Mouse (Mus musculus): ENCODE results near the gene Uvrag. TPM values are rescaled to one million over a fixed set of nuclear protein-coding genes. Genes with fewer than 3 reads are reported as not detected.

Uvrag gene
- 15.6 and 16.8 TPM in 2 replicates for polyA plus RNA-seq (2012; rRNA removed)

DNA sequence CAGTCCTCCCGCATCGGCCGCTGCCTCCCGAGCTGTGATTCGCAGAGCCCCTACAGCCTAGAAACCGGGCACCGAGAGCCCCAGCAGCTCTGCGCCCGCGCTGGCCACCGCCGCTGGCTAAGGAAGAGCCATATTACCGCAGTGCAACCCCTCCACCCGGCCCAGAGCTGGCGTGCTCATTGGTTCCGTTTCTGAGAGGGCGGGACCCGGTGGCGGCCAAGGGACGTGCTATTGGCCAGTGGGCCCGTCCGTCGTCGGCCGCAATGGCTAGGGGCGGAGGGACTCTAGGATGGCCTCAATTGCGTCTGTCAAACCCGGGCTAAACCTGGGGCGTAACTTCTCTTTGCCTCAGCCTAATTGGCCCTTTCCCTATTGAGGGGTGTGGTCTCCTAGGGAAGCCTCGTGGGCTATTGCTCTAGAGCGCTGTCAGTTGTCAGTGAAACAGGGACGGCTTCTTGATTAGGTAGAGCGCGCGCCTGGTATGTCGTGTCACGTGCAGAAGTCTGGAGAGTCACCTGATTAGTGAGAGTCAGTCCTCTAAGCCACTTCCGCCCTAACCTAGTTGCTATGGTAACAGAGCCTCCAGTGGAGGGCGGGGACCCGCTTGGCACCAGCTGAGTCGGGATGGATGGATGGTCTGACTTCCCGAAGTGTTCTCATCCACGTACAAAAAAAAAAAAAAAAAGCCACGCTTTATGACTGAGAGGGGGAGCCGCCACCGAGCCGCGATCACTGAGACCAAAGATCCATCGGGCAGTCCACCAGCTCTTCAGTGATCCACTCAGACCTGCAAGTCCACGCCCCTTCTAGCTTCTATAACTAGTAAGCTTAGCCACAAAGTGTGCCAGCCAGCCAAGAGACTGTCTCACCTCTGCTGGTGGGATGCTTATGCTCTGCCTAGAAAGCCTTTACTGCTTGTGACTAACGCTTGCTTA is at the start of gene Uvrag:
Gene Uvrag (minus strand): TSS at position 158 of the 935 bp plus-strand sequence.
- DNase-seq (ENCODE audit: extremely low spot score in 1 of 2, low spot score in 1 of 2) = peak; percentile 99

GRCm38 (mm10) chr7:99189885-99190284 is 48.9 kb upstream of the Uvrag start:
- no peak for DNase-seq (ENCODE audit: extremely low spot score in 1 of 2, low spot score in 1 of 2)

- DNase-seq (ENCODE audit: extremely low spot score in 1 of 2, low spot score in 1 of 2) = no peak
Observed at GRCm38 (mm10) chr7:99188630-99189029, 47.7 kb upstream of the Uvrag start.

- DNase-seq (ENCODE audit: extremely low spot score in 1 of 2, low spot score in 1 of 2) = no peak
Observed at GRCm38 (mm10) chr7:99187451-99187850, 46.5 kb upstream of the Uvrag start.

GRCm38 (mm10) chr7:99185405-99185804 is 44.5 kb upstream of the Uvrag start:
- DNase-seq (ENCODE audit: extremely low spot score in 1 of 2, low spot score in 1 of 2) = no peak

DNA sequence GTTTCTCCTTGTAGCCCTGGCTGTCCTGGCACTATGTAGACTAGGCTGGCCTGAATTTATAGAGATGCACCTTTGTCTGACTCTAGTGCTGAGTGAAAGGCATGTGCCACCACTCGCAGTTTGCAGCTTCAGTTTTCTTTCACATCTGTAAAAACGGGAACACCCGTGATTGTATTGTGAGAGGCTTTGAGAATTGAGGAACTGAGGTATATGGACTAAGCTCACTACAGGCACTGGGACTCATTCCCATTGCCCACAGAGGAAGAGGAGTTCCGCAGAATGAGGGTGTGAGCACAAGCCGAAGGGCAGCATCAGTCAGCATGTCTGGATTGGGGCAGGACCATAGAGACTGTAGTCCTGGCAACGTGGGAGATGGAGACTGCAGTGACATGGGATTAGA is 42.8 kb upstream of the Uvrag start:
- no peak for DNase-seq (ENCODE audit: extremely low spot score in 1 of 2, low spot score in 1 of 2)

DNA sequence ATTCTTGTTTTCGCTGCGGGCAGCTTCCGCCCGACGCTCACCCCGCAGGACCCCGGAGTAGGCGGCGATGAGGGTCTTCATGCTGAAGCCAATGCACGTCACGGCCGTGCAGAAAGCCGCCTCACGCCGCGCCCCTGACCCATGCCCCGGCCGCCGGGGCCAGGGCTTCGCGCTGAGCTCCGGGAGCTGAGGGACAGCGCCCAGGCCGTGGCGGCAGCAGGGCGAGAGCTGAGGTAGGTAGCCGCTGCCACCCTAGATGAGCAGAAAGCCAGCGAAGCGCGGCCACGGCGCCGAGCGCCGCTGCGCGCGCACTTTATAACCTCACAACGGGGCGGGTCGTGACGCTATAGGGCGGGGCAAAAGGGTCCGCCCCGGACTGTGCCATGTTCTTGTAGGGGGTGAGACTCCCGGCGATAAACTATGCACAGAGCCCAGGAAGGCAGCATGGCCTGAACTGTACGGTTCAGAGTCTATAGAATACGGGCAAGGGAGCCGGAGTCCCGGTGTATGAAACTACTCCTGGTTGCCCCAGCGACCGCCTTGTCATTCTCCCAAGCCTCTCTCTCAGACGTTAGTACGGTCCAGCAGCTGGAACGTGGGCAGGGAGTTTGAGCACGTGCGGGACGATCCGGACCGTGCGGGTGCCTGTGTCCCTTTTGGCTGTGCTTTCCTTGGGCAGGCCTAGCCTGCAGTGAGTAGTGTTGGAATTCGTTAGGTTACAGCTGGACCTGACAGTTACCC is 41.7 kb upstream of the Uvrag start, which contains the start of gene Dgat2:
Gene Dgat2 (minus strand): TSS at position 288 of the 741 bp plus-strand sequence.
- DNase-seq (ENCODE audit: extremely low spot score in 1 of 2, low spot score in 1 of 2) = peak; percentile 74 to 93

- peak in 1 of 2 experiments; percentile 59 for DNase-seq (ENCODE audit: extremely low spot score in 1 of 2, low spot score in 1 of 2)
Observed at GRCm38 (mm10) chr7:99181619-99182431, 40.9 kb upstream of the Uvrag start.

GRCm38 (mm10) chr7:99180162-99180561 is 39.2 kb upstream of the Uvrag start:
- DNase-seq (ENCODE audit: extremely low spot score in 1 of 2, low spot score in 1 of 2) = no peak

GRCm38 (mm10) chr7:99179271-99179670 is 38.3 kb upstream of the Uvrag start:
- no peak for DNase-seq (ENCODE audit: extremely low spot score in 1 of 2, low spot score in 1 of 2)

GRCm38 (mm10) chr7:99177386-99177785 is 36.4 kb upstream of the Uvrag start:
- peak in 1 of 2 experiments; percentile 56 for DNase-seq (ENCODE audit: extremely low spot score in 1 of 2, low spot score in 1 of 2)

GRCm38 (mm10) chr7:99175666-99176065 is 34.7 kb upstream of the Uvrag start:
- DNase-seq (ENCODE audit: extremely low spot score in 1 of 2, low spot score in 1 of 2) = no peak

DNA sequence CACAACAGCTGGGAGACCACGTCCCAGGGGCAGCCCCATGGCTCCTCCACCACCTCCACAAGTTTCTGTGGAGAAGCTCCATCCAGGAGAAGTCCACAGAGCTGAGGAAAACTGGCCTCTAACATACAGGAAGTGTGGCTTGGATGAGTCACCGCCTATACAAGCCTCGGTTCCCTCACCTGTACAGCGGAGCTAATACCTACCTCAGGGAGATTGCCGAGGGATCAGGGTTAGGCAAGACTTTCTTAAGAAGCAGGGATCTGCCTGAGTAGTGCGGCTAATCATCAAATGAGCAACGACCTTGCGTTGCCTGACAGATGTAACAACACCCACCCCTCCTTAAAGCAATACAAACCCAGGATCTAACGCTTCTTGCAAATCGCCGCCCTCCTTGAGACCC is 34.2 kb upstream of the Uvrag start:
- no peak for DNase-seq (ENCODE audit: extremely low spot score in 1 of 2, low spot score in 1 of 2)

DNA sequence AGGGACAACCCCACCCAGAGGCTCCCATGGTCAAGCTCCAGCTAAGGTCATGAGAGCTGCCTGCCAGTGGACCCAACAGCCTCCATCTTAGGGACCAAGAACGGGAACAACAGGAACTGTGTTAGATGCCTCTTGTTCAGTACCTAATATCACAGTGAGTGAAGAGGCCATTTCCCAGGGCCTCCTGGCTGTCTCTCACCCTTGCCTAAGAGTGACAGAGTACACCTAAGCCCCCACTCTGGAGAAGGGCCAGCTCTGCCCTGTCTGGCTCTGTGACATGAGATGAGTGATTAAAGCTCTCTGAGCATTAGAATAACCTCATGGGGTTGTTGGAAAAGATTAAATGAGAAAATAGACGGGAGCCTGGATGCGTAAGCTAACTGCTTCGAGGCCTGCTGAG is 33.1 kb upstream of the Uvrag start:
- DNase-seq (ENCODE audit: extremely low spot score in 1 of 2, low spot score in 1 of 2) = no peak

DNA sequence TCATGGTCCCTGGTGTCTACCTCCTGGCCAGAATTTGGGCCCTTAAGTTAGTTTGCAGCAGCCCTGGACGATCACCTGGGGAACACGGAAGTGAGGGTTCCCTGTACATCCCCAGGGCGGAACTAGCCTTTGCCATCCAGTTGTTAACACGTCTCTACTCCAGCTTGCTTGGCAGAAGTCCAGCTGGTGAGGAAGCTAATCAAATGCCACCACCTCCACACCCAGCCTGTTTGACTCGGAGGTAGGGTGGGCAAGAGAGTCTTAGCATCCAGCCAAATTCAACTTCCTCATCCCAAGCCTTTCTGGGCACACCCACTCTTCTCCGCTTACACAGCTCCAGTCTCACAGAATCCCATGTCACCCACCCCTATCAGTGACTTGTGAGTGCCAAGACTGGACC is 32.0 kb upstream of the Uvrag start:
- DNase-seq (ENCODE audit: extremely low spot score in 1 of 2, low spot score in 1 of 2) = no peak

DNA sequence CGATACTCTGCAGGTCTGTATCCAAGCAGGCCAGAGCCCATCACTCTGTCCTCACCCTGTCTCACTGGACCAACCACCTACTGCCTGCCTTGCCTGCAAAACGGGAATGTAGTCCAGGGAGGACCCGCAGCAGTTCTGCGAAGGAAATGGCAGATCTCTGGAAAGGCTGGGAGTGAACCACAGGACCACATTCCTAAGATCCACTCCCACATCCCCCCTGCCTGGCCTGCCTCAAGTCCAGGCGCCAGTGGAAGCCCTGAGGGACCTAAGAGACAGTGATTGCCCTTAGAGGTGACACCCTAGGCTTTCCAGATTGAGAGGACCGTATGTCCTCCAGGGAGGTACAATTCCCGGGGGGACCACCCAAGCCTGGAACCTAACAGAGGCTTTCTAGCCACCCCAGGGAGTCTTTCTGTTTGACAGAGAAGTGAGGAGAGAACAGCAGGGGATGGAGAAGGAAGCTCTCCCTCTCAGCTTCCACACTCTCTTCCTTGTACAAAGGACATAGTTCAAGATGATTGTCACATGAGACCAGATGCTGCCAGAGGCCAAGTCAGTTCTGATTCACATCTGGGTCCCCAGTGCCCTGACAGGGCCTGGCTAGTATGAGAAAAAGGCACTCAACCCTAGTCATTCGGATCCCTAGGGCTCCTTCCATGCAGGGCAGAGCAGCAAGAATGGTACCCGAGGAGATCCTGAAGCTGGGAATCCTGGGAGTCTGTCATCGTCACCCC is 31.0 kb upstream of the Uvrag start:
- DNase-seq (ENCODE audit: extremely low spot score in 1 of 2, low spot score in 1 of 2) = no peak

DNA sequence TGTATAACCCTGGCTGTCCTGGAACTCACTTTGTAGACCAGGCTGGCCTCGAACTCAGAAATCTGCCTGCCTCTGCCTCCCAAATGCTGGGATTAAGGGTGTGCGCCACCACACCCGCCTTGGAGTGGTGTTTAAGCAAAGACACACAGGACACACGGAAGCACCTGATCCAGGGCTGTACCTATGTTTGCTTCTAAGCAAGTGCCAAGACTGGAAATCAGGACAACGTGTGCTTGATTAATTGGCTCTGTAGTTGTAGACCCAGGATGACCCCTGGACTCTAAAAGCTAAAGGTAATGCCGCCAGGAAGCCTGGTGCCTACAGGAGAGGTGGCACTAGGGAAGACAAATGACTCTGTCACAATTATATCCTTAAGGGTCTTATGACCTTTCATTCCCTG is 29.6 kb upstream of the Uvrag start:
- no peak for DNase-seq (ENCODE audit: extremely low spot score in 1 of 2, low spot score in 1 of 2)

- peak in 1 of 2 experiments; percentile 49 for DNase-seq (ENCODE audit: extremely low spot score in 1 of 2, low spot score in 1 of 2)
Observed at GRCm38 (mm10) chr7:99169717-99170403, 28.9 kb upstream of the Uvrag start.

DNA sequence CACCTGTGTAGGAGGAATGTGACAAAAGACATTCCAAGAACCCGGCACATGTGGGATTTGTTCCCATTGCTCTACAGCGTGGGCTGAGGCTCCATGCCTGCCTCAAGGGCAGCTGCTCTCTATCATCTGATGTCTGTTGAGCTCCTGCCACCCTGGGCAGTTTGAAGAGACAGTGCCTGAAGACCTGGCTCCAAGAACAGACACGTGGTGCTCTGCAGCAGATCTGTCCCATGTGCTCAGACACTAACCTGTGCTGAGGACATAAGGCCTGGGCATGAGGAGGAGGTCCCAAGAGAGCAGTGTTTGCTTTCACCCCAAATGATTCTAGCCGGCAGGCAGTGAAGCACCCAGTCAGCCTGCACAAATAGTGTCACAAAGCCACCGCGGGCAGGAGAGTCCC is 27.8 kb upstream of the Uvrag start:
- no peak for DNase-seq (ENCODE audit: extremely low spot score in 1 of 2, low spot score in 1 of 2)

Data from frontal cortex, adult 2 months (tissue).